Mouse (Mus musculus) neural tube, embryonic 14.5 days (tissue): ENCODE data around the gene 4933427D14Rik. TPM values are rescaled to one million over a fixed set of nuclear protein-coding genes. Genes with fewer than 3 reads are reported as not detected.
"Not testable (repeated sequence)": the region's sequence is repeated elsewhere in the genome, so short reads cannot be mapped to it uniquely, and the experiment has no call there.

Experiments used
- ATAC-seq: fragments of 200-750 bp; cut with Nextera tagmentation; 2 replicates; pipeline ENCODE4 v1.8.0; 2017; ENCODE audit warnings: low read depth, mild to moderate bottlenecking, moderate TSS enrichment, moderate library complexity
- H3K27ac ChIP-seq: fragments of 300-500 bp; sonication (generic); 2 replicates; pipeline ENCODE4 v1.5.1; 2014; ENCODE audit warnings: low read depth, mild to moderate bottlenecking, control low read depth, low read length, moderate library complexity, mixed read lengths
- H3K27me3 ChIP-seq: fragments of 300-500 bp; sonication (generic); 2 replicates; pipeline ENCODE4 v1.6.1; 2014; ENCODE audit warnings: low read length; ENCODE audit not compliant: control insufficient read depth, insufficient read depth
- H3K36me3 ChIP-seq: fragments of 300-500 bp; sonication (generic); 2 replicates; pipeline ENCODE4 v1.6.1; 2014; ENCODE audit warnings: low read length, mixed read lengths; ENCODE audit not compliant: control insufficient read depth, insufficient read depth
- H3K4me1 ChIP-seq: fragments of 300-500 bp; sonication (generic); 2 replicates; pipeline ENCODE4 v1.6.1; 2014; ENCODE audit warnings: low read length; ENCODE audit not compliant: control insufficient read depth, insufficient read depth
- H3K4me2 ChIP-seq: fragments of 300-500 bp; sonication (generic); 2 replicates; pipeline ENCODE4 v1.6.1; 2014; ENCODE audit warnings: mild to moderate bottlenecking, low read depth, low read length, control low read depth
- H3K4me3 ChIP-seq: fragments of 300-500 bp; sonication (generic); 2 replicates; pipeline ENCODE4 v1.5.1; 2014; ENCODE audit warnings: low read depth, low read length, control low read depth, mixed read lengths
- H3K9ac ChIP-seq: fragments of 300-500 bp; sonication (generic); replicated peaks from 2 replicates; pipeline ENCODE4 v1.6.1; 2014; ENCODE audit warnings: low read depth, mild to moderate bottlenecking, control low read depth, low read length, mixed read lengths
- H3K9me3 ChIP-seq: fragments of 300-500 bp; sonication (generic); 2 replicates; pipeline ENCODE4 v1.6.1; 2016; ENCODE audit warnings: low read length; ENCODE audit not compliant: control insufficient read depth
- WGBS: fragments of 180-500 bp; shearing (Covaris S2); extraction: QIAGEN DNeasy Blood & Tissue Kit; methylation state at CpG from one replicate; pipeline ENCODE4 v1.1.7; 2014; 5-methylcytosine and 5-hydroxymethylcytosine counted together
- polyA plus RNA-seq: library from polyadenylated mRNA; unstranded; fragments of >200 nt; fragmentation: Nextera tagmentation; extraction: Ambion mirVana; gene quantifications from 2 replicates; pipeline ENCODE4 v1.2.1, GENCODE M21; 2014

Gene 4933427D14Rik
- polyA plus RNA-seq, 1 experiment from 2014 or later, result 20.1 TPM

- WGBS, result 91% methylated on average over 5 of the region's 5 CpGs
- Histone ChIP-seq H3K4me2 (no peak overlapping the region), H3K4me1 (0 out of 2 replicates have a peak, but pooled peaks cover 3% of the 10 kb centered on the region), H3K27me3 (no peaks in the 10 kb centered on the region), H3K27ac (no peak overlapping the region), H3K9ac (no peak overlapping the region), H3K9me3 (no peaks in the 10 kb centered on the region), H3K36me3 (peaks cover 15% of the 10 kb centered on the region), H3K4me3 (no peak overlapping the region)
- no peak for ATAC-seq
Observed at GRCm38 (mm10) chr11:72180556-72180955, 26.7 kb downstream of the 4933427D14Rik start.

GRCm38 (mm10) chr11:72176553-72176952 is 30.7 kb downstream of the 4933427D14Rik start:
- Histone ChIP-seq H3K27ac (no peak overlapping the region), H3K4me1 (0 out of 2 replicates have a peak, but pooled peaks cover 3% of the 10 kb centered on the region), H3K9me3 (no peaks in the 10 kb centered on the region), H3K9ac (no peak overlapping the region), H3K27me3 (no peaks in the 10 kb centered on the region), H3K36me3 (peaks cover 20% of the 10 kb centered on the region), H3K4me3 (no peak overlapping the region), H3K4me2 (no peak overlapping the region)
- no peak for ATAC-seq
- WGBS, result 24% methylated on average over 3 of the region's 3 CpGs

DNA sequence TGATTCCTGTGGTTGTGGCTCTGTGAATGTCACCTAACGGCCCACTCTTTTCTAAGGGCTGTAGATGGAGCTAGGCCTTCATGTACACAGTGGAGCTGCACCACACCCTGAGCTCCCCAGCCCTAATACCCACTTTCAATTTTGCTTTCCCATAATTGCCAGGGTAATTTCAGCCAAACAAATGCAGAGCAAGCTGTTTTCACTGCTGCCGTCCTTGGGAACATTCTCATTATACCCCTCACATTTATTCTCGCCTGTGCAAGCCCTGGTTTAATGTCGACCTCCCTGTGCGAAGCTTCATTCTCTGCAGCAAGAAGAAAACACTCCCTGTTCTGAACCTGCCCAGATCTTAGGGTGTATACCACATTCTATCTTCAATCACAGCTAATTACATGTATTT is 31.3 kb downstream of the 4933427D14Rik start:
- Histone ChIP-seq H3K36me3 (peaks cover 20% of the 10 kb centered on the region), H3K9ac (no peak overlapping the region), H3K4me1 (0 out of 2 replicates have a peak, but pooled peaks cover 3% of the 10 kb centered on the region), H3K4me2 (no peak overlapping the region), H3K27me3 (no peaks in the 10 kb centered on the region), H3K9me3 (no peaks in the 10 kb centered on the region), H3K4me3 (no peak overlapping the region), H3K27ac (no peak overlapping the region)
- ATAC-seq, result no peak
- WGBS, result 64% methylated on average over 5 of the region's 5 CpGs

- H3K4me3 ChIP-seq, result no peak overlapping the region
- H3K27ac ChIP-seq, result no peak overlapping the region
- 0 out of 2 replicates have a peak, but pooled peaks cover 3% of the 10 kb centered on the region for H3K4me1 ChIP-seq
- H3K27me3 ChIP-seq, result no peaks in the 10 kb centered on the region
- WGBS, result 94% methylated on average over 6 of the region's 6 CpGs
- ATAC-seq, result no peak
- peaks cover 26% of the 10 kb centered on the region for H3K36me3 ChIP-seq
- H3K4me2 ChIP-seq, result no peak overlapping the region
- H3K9me3 ChIP-seq, result no peaks in the 10 kb centered on the region
- no peak overlapping the region for H3K9ac ChIP-seq
Observed at GRCm38 (mm10) chr11:72174721-72175120, 32.5 kb downstream of the 4933427D14Rik start.

- Histone ChIP-seq H3K9ac (no peak overlapping the region), H3K36me3 (peaks cover 29% of the 10 kb centered on the region), H3K9me3 (no peaks in the 10 kb centered on the region), H3K27me3 (no peaks in the 10 kb centered on the region), H3K27ac (no peak overlapping the region), H3K4me3 (no peak overlapping the region), H3K4me1 (0 out of 2 replicates have a peak, but pooled peaks cover 3% of the 10 kb centered on the region), H3K4me2 (no peak overlapping the region)
- 87% methylated on average over 5 of the region's 5 CpGs for WGBS
- ATAC-seq, result no peak
Observed at GRCm38 (mm10) chr11:72173506-72173905, 33.8 kb downstream of the 4933427D14Rik start.

DNA sequence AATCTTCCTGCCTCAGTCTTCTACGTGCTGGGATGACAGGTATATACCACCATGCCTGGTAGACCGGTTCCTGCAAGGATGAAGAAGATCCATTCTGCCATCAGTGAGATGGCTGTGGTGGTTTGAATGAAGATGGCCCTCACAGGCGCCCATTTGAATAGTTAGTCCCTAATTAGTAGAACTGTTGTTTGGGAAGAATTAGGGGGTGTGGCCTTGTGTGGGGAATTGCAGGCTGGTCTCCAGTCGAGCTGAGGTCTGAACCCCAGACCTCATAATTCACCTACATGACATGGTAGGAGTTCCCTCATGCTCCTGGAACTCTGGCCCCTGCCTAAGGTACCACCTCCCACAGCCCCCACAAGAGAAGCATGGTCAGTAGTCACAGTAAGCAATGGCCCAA is 35.4 kb downstream of the 4933427D14Rik start:
- H3K4me3 ChIP-seq, H3K9me3 ChIP-seq, H3K9ac ChIP-seq, ATAC-seq, H3K27me3 ChIP-seq, H3K4me2 ChIP-seq, H3K27ac ChIP-seq, H3K4me1 ChIP-seq: not testable (repeated sequence)
- WGBS, result 39% methylated on average over 4 of the region's 4 CpGs
- peaks cover 29% of the 10 kb centered on the region for H3K36me3 ChIP-seq

DNA sequence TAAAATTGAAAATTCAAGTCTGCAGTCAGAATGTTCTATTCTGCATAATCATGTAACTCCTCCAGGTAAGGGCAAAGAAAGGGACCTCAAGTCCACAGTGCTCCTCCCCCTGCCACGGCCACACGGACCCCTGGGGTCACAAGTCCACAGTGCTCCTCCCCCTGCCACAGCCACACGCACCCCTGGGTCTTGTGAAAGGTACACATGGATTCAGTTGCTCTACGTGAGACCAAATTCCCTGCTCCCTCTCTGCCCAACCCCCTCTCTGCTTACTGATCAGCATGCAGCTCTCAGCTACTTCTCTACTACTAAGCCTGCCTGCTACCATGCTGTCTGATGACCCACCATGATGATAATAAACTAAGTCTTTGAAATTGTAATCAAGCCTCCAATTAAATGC is 37.4 kb downstream of the 4933427D14Rik start:
- Histone ChIP-seq H3K4me3 (no peak overlapping the region), H3K4me2 (no peak overlapping the region), H3K27me3 (no peaks in the 10 kb centered on the region), H3K4me1 (no peaks in the 10 kb centered on the region), H3K27ac (no peak overlapping the region), H3K9me3 (no peaks in the 10 kb centered on the region), H3K36me3 (peaks cover 37% of the 10 kb centered on the region), H3K9ac (no peak overlapping the region)
- no peak for ATAC-seq
- WGBS, result 89% methylated on average over 4 of the region's 4 CpGs

DNA sequence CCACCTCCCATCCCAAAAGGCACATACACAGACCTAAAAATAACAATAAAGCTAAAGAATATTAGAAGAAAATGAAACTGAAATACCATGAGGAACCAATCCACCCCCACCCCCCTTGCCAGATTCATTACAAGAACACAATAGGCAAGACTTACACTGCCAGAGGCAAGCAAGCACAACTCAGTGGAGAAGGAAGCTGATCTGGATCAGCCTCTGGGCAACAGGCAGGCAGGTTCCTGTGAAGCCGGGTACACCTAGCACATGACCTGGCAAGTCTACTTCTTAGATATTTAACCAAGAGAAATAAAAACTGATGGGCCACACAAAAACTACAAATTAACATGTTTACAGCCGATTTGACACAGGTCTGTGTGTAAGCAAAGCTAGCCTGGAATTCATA is 44.1 kb downstream of the 4933427D14Rik start:
- ATAC-seq, result no peak
- no peaks in the 10 kb centered on the region for H3K27me3 ChIP-seq
- H3K36me3 ChIP-seq, result peaks cover 33% of the 10 kb centered on the region
- no peak overlapping the region for H3K4me3 ChIP-seq
- H3K27ac ChIP-seq, result no peak overlapping the region
- H3K4me1 ChIP-seq, result no peaks in the 10 kb centered on the region
- no peak overlapping the region for H3K9ac ChIP-seq
- 94% methylated on average over 2 of the region's 2 CpGs for WGBS
- H3K9me3 ChIP-seq, result no peaks in the 10 kb centered on the region
- no peak overlapping the region for H3K4me2 ChIP-seq

DNA sequence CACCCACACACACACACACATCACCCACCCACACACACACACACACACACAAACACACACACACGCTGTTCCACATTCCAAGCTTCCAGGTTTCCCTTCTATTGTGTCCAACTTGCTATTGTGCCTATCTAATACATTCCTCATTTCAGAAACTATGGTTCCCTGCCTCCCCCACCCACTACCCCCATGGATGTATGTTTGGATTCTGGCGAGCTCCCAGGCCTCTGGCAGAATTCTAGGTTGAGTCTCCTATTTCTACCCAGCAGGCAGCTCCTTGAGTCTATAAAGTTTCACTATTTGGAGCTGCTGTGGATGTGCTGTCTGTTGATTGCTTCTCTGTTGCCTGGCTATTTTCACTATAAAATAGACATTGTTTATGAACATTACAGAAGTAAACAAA is 50.6 kb downstream of the 4933427D14Rik start:
- WGBS, result 79% methylated on average over 2 of the region's 2 CpGs
- no peak for ATAC-seq
- peaks cover 30% of the 10 kb centered on the region for H3K36me3 ChIP-seq
- no peaks in the 10 kb centered on the region for H3K4me1 ChIP-seq
- no peak overlapping the region for H3K27ac ChIP-seq
- H3K4me2 ChIP-seq, result no peak overlapping the region
- no peak overlapping the region for H3K4me3 ChIP-seq
- H3K9ac ChIP-seq, result no peak overlapping the region
- H3K27me3 ChIP-seq, result no peaks in the 10 kb centered on the region
- H3K9me3 ChIP-seq, result no peaks in the 10 kb centered on the region
